ENCODE assay signal across 17 mouse cellular contexts in genomic region chr14:111808025-111808424, GRCm38 (mm10).
DNase-seq lines count a peak whose midpoint lies in the region; ATAC-seq and TF ChIP-seq lines count a peak whose summit lies in the region.
"Had no signal": no experiment of that assay in that cellular context is flagged by ENCODE, and none has a peak within 500 bp of the region (broad histone marks: within the 10 kb centered on the region; RNA-seq: fewer than 3 reads in every experiment).

No protein-coding gene starts in this region.

- ATAC-seq in forebrain, embryonic 14.5 days, result no peak
- no peak for ATAC-seq in forebrain, postnatal 0 days
- no peak for ATAC-seq in midbrain, embryonic 14.5 days (ENCODE audit: low FRiP score, low TSS enrichment)
- ATAC-seq in midbrain, embryonic 11.5 days (ENCODE audit: low FRiP score), result no peak
- ATAC-seq: activated CD4-positive, CD25-positive, alpha-beta regulatory T cell, adult 4 months; forebrain, embryonic 13.5 days; forebrain, embryonic 16.5 days; Patski had no signal

- H3K4me1 ChIP-seq in forebrain, embryonic 14.5 days (ENCODE audit: control insufficient read depth, insufficient read depth, low read length), result no peaks in the 10 kb centered on the region
- no peaks in the 10 kb centered on the region for H3K4me1 ChIP-seq in forebrain, postnatal 0 days (ENCODE audit: insufficient read depth)
- H3K4me1 ChIP-seq in midbrain, embryonic 14.5 days (ENCODE audit: control insufficient read depth, insufficient read depth, low read length), result no peaks in the 10 kb centered on the region
- no peaks in the 10 kb centered on the region for H3K4me1 ChIP-seq in midbrain, embryonic 11.5 days (ENCODE audit: control insufficient read depth, insufficient read depth, low read length)
- H3K4me1 ChIP-seq: embryonic facial prominence, embryonic 12.5 days; forebrain, embryonic 13.5 days had no signal

- H3K27me3 ChIP-seq in forebrain, embryonic 14.5 days (replicated peaks; ENCODE audit: control insufficient read depth, insufficient read depth, low read length), result no peaks in the 10 kb centered on the region
- no peaks in the 10 kb centered on the region for H3K27me3 ChIP-seq in forebrain, postnatal 0 days (ENCODE audit: insufficient read depth, low read length)
- H3K27me3 ChIP-seq in midbrain, embryonic 14.5 days (ENCODE audit: control insufficient read depth, insufficient read depth, low read length), result no peaks in the 10 kb centered on the region
- no peaks in the 10 kb centered on the region for H3K27me3 ChIP-seq in midbrain, embryonic 11.5 days (ENCODE audit: control insufficient read depth, insufficient read depth, low read length)
- H3K27me3 ChIP-seq: embryonic facial prominence, embryonic 12.5 days; forebrain, embryonic 13.5 days; Patski had no signal

- no peaks in the 10 kb centered on the region for H3K36me3 ChIP-seq in forebrain, embryonic 14.5 days (ENCODE audit: control insufficient read depth, insufficient read depth, low read length)
- no peaks in the 10 kb centered on the region for H3K36me3 ChIP-seq in forebrain, postnatal 0 days (ENCODE audit: insufficient read depth)
- no peaks in the 10 kb centered on the region for H3K36me3 ChIP-seq in midbrain, embryonic 14.5 days (ENCODE audit: control insufficient read depth, insufficient read depth, low read length)
- H3K36me3 ChIP-seq in midbrain, embryonic 11.5 days (ENCODE audit: control insufficient read depth, insufficient read depth, low read length), result no peaks in the 10 kb centered on the region
- H3K36me3 ChIP-seq: embryonic facial prominence, embryonic 12.5 days had no signal

- no peak overlapping the region for H3K4me3 ChIP-seq in forebrain, embryonic 14.5 days (ENCODE audit: low read depth, low read length)
- H3K4me3 ChIP-seq in forebrain, postnatal 0 days (ENCODE audit: low read depth, low read length), result no peak overlapping the region
- no peak overlapping the region for H3K4me3 ChIP-seq in midbrain, embryonic 14.5 days (replicated peaks; ENCODE audit: low read depth, low read length)
- no peak overlapping the region for H3K4me3 ChIP-seq in midbrain, embryonic 11.5 days (ENCODE audit: low read depth, low read length)
- H3K4me3 ChIP-seq: embryonic facial prominence, embryonic 12.5 days; forebrain, embryonic 13.5 days had no signal

- no peak overlapping the region for H3K27ac ChIP-seq in forebrain, embryonic 14.5 days (ENCODE audit: low read depth, low read length)
- H3K27ac ChIP-seq in forebrain, postnatal 0 days (ENCODE audit: low read depth, low read length), result no peak overlapping the region
- H3K27ac ChIP-seq in midbrain, embryonic 14.5 days (replicated peaks; ENCODE audit: low read depth, low read length), result no peak overlapping the region
- H3K27ac ChIP-seq in midbrain, embryonic 11.5 days (ENCODE audit: low read depth, low read length), result no peak overlapping the region
- H3K27ac ChIP-seq: embryonic facial prominence, embryonic 12.5 days; forebrain, embryonic 13.5 days had no signal

- no peak for TF ChIP-seq CTCF in forebrain, postnatal 0 days (IDR thresholded peaks at IDR 0.05; ENCODE audit: low read depth)

- peak; percentile 21 for DNase-seq in forebrain, embryonic 14.5 days (ENCODE audit: low spot score)
- DNase-seq in forebrain, postnatal 0 days, result no peak
- peak; percentile 3 for DNase-seq in midbrain, embryonic 14.5 days
- DNase-seq in midbrain, embryonic 11.5 days (ENCODE audit: low spot score, missing footprints), result no peak
- no peak for DNase-seq in thymus, postnatal 0 days (ENCODE audit: low spot score)
- DNase-seq: adrenal gland, adult 8-10 months; adrenal gland, postnatal 14 days; adrenal gland, postnatal 36 days; cerebellum, adult 11-12 months; cerebellum, adult 2 months; cerebellum, adult 9-10 months; cerebellum, postnatal 25 days had no signal

- H3K4me2 ChIP-seq in forebrain, embryonic 14.5 days (ENCODE audit: low read length), result no peak overlapping the region
- H3K4me2 ChIP-seq in forebrain, postnatal 0 days (ENCODE audit: low read depth), result no peak overlapping the region
- H3K4me2 ChIP-seq in midbrain, embryonic 14.5 days (ENCODE audit: low read length), result no peak overlapping the region
- H3K4me2 ChIP-seq in midbrain, embryonic 11.5 days, result no peak overlapping the region
- H3K4me2 ChIP-seq: embryonic facial prominence, embryonic 12.5 days; forebrain, embryonic 13.5 days had no signal

- 94% methylated on average over 1 of the region's 1 CpGs for WGBS in forebrain, embryonic 14.5 days
- WGBS in forebrain, postnatal 0 days, result 89% methylated on average over 1 of the region's 1 CpGs
- 92% methylated on average over 1 of the region's 1 CpGs for WGBS in midbrain, embryonic 14.5 days
- WGBS in midbrain, embryonic 11.5 days, result 89% methylated on average over 1 of the region's 1 CpGs

- H3K9ac ChIP-seq in forebrain, embryonic 14.5 days (ENCODE audit: low read length), result no peak overlapping the region
- no peak overlapping the region for H3K9ac ChIP-seq in forebrain, postnatal 0 days
- no peak overlapping the region for H3K9ac ChIP-seq in midbrain, embryonic 14.5 days (replicated peaks; ENCODE audit: low read length)
- H3K9ac ChIP-seq in midbrain, embryonic 11.5 days (ENCODE audit: low read length), result no peak overlapping the region
- H3K9ac ChIP-seq: embryonic facial prominence, embryonic 12.5 days; forebrain, embryonic 13.5 days had no signal

- H3K9me3 ChIP-seq in forebrain, embryonic 14.5 days (replicated peaks; ENCODE audit: control insufficient read depth, low read length), result no peaks in the 10 kb centered on the region
- no peaks in the 10 kb centered on the region for H3K9me3 ChIP-seq in forebrain, postnatal 0 days (ENCODE audit: low read length)
- H3K9me3 ChIP-seq in midbrain, embryonic 14.5 days (ENCODE audit: control insufficient read depth, low read length), result no peaks in the 10 kb centered on the region
- H3K9me3 ChIP-seq in midbrain, embryonic 11.5 days (ENCODE audit: control insufficient read depth, low read length), result no peaks in the 10 kb centered on the region
- H3K9me3 ChIP-seq: embryonic facial prominence, embryonic 12.5 days; forebrain, embryonic 13.5 days had no signal

Comparison
In these comparisons a context has a peak if more than half of its experiments do, and no peak if none do; other contexts are left out.
1. DNase-seq: peak in forebrain, embryonic 14.5 days (single experiment) and midbrain, embryonic 14.5 days (single experiment); none in forebrain, postnatal 0 days (single experiment), midbrain, embryonic 11.5 days (single experiment) and thymus, postnatal 0 days (single experiment).